Mouse (Mus musculus): Measurements from ENCODE around the gene Tmbim1. TPM values are rescaled to one million over a fixed set of nuclear protein-coding genes. Genes with fewer than 3 reads are reported as not detected.

The Tmbim1 gene
- polyA plus RNA-seq, 1 experiment from 2014 or later = 31.2 TPM

DNA sequence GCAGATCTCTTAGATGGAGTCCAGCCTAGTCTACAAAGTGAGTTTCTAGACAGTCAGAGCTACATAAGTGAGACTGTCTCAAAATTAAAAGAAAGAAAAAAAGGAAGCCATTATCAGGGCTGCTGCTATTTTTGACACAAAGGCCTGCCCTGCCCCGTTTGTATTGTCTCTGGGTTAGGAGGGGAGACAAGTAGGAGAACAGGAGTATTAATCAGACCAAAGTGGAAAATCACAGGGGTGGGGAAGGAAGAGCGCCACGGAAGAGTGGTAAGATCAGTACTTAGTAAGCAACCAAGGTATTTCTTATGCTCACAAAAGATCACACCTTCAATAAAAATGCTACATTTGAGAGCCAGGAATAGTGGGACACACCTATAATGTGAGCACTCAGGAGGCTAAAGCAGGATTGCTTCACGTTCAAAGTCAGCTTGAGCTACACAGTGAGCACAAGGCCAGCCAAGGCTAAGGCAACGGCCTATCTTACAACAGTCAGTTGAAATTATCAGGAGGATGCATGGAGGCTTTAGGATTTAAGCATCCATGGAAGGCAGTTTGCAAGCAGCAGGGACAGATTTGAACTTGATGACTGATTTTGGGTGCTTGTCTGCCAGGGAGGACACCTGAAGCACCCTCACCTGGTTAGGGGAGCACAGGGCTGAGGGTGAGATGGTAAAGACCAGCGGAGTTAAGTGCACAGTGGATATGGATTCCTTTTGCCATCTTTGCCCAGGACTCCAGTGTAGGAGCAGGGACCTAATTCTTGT lies 4.9 kb downstream of the Tmbim1 start:
- Histone ChIP-seq H3K9me3 (replicated peaks) (no peaks in the 10 kb centered on the region), H3K4me1 (peaks cover 72% of the 10 kb centered on the region), H3K4me2 (no peak overlapping the region), H3K27me3 (no peaks in the 10 kb centered on the region), H3K9ac (no peak overlapping the region), H3K27ac (no peak overlapping the region), H3K4me3 (replicated peaks) (no peak overlapping the region), H3K36me3 (no peaks in the 10 kb centered on the region)
- 79% methylated on average over 6 of the region's 6 CpGs for WGBS
- ATAC-seq (replicated peaks; ENCODE audit: low FRiP score) = no peak

DNA sequence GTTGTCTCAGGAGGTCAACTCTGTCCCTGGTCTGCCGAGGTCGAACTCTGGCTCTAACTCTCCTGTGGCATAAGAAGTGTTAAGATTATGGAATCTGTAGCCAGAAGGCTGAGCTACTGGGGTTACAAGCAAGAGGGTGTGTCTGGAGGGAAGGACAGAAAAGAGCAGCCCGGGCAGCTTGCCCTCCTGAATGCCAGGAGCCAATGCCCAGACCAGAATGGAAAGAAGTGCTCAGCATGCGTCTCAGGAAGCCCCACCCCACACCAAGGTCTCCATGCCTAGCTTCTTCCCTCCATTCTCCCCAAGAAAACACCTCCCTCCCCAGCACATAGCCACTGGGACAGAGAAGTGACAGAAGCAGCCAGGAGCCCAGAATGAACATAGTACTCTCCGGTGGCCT lies 6.4 kb downstream of the Tmbim1 start:
- H3K4me2 ChIP-seq = no peak overlapping the region
- peaks cover 3% of the 10 kb centered on the region for H3K36me3 ChIP-seq
- no peaks in the 10 kb centered on the region for H3K9me3 ChIP-seq (replicated peaks)
- no peak overlapping the region for H3K9ac ChIP-seq
- H3K4me1 ChIP-seq = peaks cover 77% of the 10 kb centered on the region
- no peaks in the 10 kb centered on the region for H3K27me3 ChIP-seq
- WGBS = 63% methylated on average over 5 of the region's 5 CpGs
- H3K27ac ChIP-seq = peak overlapping the region; percentile 32; the same call in 1 of the 2 replicates
- no peak for ATAC-seq (replicated peaks; ENCODE audit: low FRiP score)
- H3K4me3 ChIP-seq (replicated peaks) = no peak overlapping the region

DNA sequence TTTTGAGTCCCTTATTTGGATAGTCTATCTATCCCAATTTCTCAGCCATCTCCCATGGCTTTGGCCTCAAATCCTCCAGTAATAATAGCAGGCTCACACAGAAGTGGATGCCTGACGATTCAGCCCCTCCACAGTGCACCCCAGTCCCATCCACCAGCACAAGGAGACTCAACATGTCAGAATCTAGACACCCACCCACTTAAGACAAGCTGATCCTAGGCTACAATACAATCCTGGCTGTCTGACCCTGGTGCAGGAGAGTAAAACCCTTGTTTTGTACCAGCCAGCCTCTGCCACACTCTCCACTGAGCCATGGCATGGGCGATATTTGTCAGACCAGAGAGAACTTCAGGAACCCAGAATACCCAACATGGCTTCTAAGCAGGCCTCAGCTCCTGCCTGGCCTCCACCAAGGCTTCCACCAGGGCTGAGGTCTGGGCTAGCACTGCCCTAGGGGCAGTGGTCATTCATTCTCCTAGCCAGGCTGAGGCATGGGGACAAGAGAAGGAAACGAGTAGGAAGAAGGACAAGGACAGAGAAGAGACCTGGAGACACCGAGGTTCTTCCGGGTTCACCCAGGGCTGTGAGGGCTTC lies 7.2 kb downstream of the Tmbim1 start:
- Histone ChIP-seq H3K36me3 (peaks cover 11% of the 10 kb centered on the region), H3K27ac (peak overlapping the region; percentile 58; the same call in 1 of the 2 replicates), H3K4me3 (replicated peaks) (no peak overlapping the region), H3K4me2 (no peak overlapping the region), H3K9me3 (replicated peaks) (no peaks in the 10 kb centered on the region), H3K4me1 (peaks cover 79% of the 10 kb centered on the region), H3K9ac (no peak overlapping the region), H3K27me3 (no peaks in the 10 kb centered on the region)
- no peak for ATAC-seq (replicated peaks; ENCODE audit: low FRiP score)
- WGBS = 85% methylated on average over 5 of the region's 5 CpGs

DNA sequence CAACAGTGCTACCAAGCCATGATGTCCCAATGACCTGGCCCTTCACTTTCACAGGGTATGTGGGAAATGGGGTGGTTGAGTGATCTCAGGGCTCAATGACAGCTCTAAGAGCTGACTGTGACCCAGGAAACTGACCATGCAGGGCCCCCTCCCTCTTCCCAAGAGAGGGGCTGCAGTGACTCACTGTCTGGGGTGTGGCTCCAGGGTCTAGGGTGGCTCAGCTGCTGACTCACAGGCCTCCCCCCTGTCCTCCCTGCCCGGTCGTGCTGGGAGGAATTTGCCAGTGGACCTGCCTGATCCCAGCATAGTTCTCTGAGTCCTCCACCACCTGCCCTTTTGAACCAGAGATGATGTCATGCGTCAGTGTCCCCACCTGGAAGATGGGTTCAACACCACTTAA lies 8.2 kb downstream of the Tmbim1 start:
- 41% methylated on average over 3 of the region's 3 CpGs for WGBS
- peak overlapping the region; percentile 53; the same call in 1 of the 2 replicates for H3K4me2 ChIP-seq
- H3K9ac ChIP-seq = no peak overlapping the region

DNA sequence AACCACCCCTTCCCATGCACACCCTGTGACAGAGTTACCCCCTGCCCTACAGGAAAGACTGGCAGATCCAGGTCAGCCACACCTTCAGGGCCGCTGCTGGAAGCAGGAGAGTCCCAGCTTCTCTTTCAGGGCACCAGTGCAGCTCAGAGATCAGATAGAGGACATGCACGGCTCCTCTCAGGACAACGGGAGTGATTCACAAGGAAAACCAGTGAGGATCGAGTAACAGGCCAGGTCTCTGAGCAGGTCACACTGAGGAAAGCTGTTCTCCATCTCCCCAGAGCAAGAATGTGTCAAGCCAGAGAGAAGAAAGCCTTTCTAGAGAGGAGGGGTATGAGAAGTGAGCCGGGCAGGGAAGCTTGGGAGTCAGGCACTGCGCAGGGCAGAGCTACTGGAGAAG lies 8.9 kb downstream of the Tmbim1 start:
- Histone ChIP-seq H3K9ac (peak overlapping the region; percentile 41; the same call in 1 of the 2 replicates), H3K27me3 (no peaks in the 10 kb centered on the region), H3K9me3 (replicated peaks) (no peaks in the 10 kb centered on the region), H3K4me1 (peaks cover 65% of the 10 kb centered on the region), H3K4me3 (replicated peaks) (no peak overlapping the region), H3K36me3 (peaks cover 29% of the 10 kb centered on the region), H3K27ac (peak overlapping the region; percentile 98), H3K4me2 (peak overlapping the region; percentile 53)
- ATAC-seq (replicated peaks; ENCODE audit: low FRiP score) = peak; percentile 37
- 16% methylated on average over 6 of the region's 6 CpGs for WGBS

More for the DNA sequence above, 8.2 kb downstream of the Tmbim1 start:
- no peaks in the 10 kb centered on the region for H3K9me3 ChIP-seq (replicated peaks)
- H3K4me1 ChIP-seq = peaks cover 69% of the 10 kb centered on the region
- peak; percentile 23; the same call in 1 of the 2 replicates for ATAC-seq (replicated peaks; ENCODE audit: low FRiP score)
- peaks cover 21% of the 10 kb centered on the region for H3K36me3 ChIP-seq
- no peaks in the 10 kb centered on the region for H3K27me3 ChIP-seq
- H3K27ac ChIP-seq = peak overlapping the region; percentile 98
- H3K4me3 ChIP-seq (replicated peaks) = no peak overlapping the region

DNA sequence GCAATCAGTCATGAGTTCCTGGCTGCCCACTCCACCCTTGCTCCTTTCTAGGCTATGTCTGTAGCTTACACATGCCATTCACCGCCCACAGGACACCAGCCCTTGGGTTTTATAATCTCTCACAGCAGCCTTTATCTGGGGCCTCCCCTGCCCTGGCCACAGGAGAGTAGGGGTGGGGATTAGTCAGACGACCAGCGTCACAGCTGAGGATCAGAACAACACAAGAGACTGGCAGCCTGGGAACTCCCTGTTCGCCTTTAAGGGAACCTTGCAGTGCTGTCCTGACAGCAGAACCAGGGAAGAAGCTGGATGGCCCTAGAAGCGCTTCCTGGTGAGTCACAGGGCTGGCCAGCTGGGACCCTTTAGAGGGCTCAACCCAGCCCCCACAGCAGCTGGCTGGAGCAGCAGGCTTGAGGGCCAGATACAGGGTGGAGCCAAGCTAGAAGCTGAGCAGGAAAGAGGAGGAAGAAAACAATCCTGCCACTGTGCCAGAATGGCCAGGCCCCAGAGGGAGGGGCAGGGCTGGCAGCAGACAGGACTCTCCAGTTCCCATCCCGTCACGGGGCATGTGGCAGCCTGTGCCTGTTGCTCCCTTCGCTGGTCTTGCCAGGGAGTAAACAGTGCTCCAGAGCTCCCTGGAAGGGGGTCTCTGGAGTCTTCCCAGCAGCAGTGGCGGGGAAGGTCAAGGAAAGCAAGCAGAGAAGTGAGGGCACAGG lies 9.8 kb downstream of the Tmbim1 start:
- peak overlapping the region; percentile 18 for H3K4me3 ChIP-seq (replicated peaks)
- H3K4me1 ChIP-seq = peaks cover 64% of the 10 kb centered on the region
- ATAC-seq (replicated peaks; ENCODE audit: low FRiP score) = peak; percentile 92

DNA sequence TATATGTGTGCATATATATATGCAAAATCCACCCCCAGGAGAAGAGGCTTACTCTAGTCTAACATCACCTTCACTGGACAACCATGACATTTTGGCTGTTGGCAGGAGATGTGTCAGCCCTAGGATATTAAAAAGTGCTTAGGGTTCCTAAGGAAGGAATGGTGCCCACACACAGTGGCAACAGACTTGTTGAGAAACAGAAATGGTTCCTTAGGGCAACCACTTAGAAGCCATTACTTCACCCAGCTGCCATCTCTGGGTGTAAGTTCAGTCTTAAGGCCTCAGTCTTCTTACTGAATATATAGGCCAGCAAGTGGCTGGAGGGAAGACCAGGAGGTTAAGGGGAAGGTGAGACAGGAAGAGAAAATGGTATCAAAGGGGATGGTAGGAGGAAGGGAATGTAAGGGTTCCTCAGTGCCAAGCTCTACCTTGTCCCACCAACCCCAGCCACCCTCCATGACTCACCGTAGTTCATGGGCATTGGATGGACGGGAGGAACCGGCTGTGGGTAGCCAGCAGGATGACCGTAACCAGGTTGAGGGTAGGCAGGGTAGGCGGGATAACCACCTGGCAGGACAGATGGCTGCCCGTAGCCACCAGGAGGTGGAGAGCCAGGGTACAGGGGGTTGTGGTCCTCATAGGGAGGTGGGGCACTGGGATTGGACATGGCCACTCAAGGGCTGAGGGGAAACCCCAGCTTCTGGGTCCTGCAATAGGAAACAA lies 10.5 kb downstream of the Tmbim1 start:
- Histone ChIP-seq H3K36me3 (peaks cover 43% of the 10 kb centered on the region), H3K27me3 (no peaks in the 10 kb centered on the region), H3K9me3 (replicated peaks) (no peaks in the 10 kb centered on the region), H3K4me1 (peaks cover 64% of the 10 kb centered on the region), H3K9ac (0 out of 2 replicates have a peak overlapping the region, but pooled peaks have one; percentile 41), H3K27ac (peak overlapping the region; percentile 98), H3K4me3 (replicated peaks) (no peak overlapping the region), H3K4me2 (peak overlapping the region; percentile 53)
- no peak for ATAC-seq (replicated peaks; ENCODE audit: low FRiP score)
- 85% methylated on average over 6 of the region's 6 CpGs for WGBS

More for the DNA sequence above, 9.8 kb downstream of the Tmbim1 start:
- 10% methylated on average over 9 of the region's 9 CpGs for WGBS
- no peaks in the 10 kb centered on the region for H3K9me3 ChIP-seq (replicated peaks)
- peak overlapping the region; percentile 53 for H3K4me2 ChIP-seq
- peak overlapping the region; percentile 98 for H3K27ac ChIP-seq
- H3K9ac ChIP-seq = 0 out of 2 replicates have a peak overlapping the region, but pooled peaks have one; percentile 41
- no peaks in the 10 kb centered on the region for H3K27me3 ChIP-seq
- peaks cover 36% of the 10 kb centered on the region for H3K36me3 ChIP-seq

DNA sequence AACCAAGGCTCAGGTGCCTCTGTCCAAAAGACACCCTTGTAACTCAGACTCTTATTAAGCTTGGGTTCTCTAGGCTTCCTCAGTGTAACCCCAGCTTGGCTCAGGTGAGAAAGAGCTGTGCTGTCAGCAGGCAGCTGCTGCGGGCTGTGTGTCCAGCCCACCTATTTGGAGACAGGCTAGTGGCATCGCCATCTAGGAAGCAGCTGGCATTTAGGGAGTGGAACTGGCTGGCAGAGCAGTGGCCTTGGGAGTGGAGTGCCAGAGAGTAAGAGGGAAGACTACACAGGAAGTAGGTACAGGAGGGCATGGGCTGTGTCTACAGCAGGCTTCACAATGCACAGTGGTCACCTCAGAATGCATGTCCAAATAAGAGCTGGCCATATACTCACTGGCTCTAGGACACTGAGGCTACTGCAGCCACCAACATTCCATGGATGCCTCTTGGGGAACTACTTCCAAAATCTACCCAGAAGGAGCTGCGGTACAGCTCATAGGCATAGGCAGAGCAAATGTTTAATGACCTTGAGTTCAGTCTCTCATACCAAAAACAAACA lies 11.3 kb downstream of the Tmbim1 start:
- no peaks in the 10 kb centered on the region for H3K9me3 ChIP-seq (replicated peaks)
- no peaks in the 10 kb centered on the region for H3K27me3 ChIP-seq
- no peak overlapping the region for H3K9ac ChIP-seq
- WGBS = 85% methylated on average over 3 of the region's 3 CpGs
- H3K4me1 ChIP-seq = peaks cover 57% of the 10 kb centered on the region
- H3K27ac ChIP-seq = no peak overlapping the region; the same call in 1 of the 2 replicates
- no peak overlapping the region for H3K4me2 ChIP-seq
- no peak overlapping the region for H3K4me3 ChIP-seq (replicated peaks)
- peaks cover 50% of the 10 kb centered on the region for H3K36me3 ChIP-seq
- ATAC-seq (replicated peaks; ENCODE audit: low FRiP score) = no peak

DNA sequence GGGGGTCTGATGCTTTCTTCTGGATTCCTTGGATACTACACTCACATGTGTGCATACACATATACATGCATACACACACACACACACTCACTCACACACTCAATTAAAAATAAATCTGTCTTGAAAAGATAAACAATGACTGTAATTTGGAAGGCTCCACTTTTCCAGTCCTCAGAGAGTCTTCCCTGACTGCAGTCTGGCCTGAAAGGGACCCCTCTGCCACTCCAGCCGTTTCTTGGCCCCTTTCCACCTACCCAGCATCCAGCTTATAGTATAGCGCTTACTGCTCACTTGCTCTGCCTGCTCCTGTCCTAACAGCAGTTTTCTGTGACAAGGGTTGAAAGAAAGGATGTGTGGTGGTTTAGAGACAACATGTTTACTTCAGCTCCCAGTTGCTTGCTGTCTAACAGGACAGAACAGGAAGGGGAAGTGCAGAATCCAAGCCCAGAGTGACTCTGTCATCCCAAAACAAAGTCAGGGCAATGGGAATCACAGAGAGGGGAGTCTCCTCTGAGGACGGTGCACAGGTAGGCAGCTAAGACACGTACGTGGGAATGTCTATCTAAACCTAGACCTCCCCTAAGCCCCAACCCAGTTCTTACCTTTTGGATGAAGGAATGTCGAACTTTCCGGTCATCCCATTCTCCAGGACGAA lies 12.0 kb downstream of the Tmbim1 start:
- no peak for ATAC-seq (replicated peaks; ENCODE audit: low FRiP score)
- H3K4me2 ChIP-seq = no peak overlapping the region
- no peaks in the 10 kb centered on the region for H3K27me3 ChIP-seq
- H3K27ac ChIP-seq = 0 out of 2 replicates have a peak overlapping the region, but pooled peaks have one; percentile 4
- no peak overlapping the region for H3K4me3 ChIP-seq (replicated peaks)
- H3K9ac ChIP-seq = no peak overlapping the region
- H3K36me3 ChIP-seq = peaks cover 57% of the 10 kb centered on the region
- WGBS = 83% methylated on average over 8 of the region's 8 CpGs
- H3K4me1 ChIP-seq = peaks cover 50% of the 10 kb centered on the region
- H3K9me3 ChIP-seq (replicated peaks) = no peaks in the 10 kb centered on the region

DNA sequence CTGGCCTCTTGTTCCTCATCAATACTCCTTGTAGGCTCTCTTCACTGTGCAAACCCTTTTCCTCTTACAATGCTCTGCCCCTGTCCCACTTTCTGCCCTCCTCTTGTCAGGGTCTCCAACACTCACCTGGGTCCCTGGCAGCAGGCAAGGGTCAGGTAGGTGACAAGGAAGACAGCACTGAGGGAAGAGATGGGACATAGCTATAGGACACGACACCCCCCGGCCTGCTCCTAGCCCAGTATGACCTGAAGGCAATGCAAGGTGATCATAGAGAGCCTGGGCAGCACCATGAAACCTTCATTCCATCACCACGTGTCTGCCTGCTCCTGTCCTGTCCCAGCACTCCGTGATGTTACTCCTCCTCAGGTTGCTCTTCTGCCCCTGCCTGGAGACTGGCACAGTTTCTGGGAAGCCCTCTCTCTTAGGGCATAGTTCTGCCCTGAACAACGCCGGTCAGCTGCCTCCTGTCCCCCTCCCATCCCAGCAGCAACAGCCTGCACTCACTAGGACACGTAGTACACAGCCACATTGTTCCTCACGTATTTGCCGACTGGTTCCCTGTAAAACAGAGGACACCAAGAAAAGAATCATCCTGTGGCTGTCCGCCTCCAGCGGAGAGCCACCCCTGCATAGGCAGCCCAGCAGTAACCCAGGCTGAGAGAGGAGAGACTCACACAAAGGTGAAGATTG lies 12.9 kb downstream of the Tmbim1 start:
- 89% methylated on average over 11 of the region's 11 CpGs for WGBS
- H3K9ac ChIP-seq = no peak overlapping the region
- no peaks in the 10 kb centered on the region for H3K9me3 ChIP-seq (replicated peaks)
- no peak overlapping the region for H3K4me2 ChIP-seq
- peaks cover 66% of the 10 kb centered on the region for H3K36me3 ChIP-seq
- H3K27me3 ChIP-seq = no peaks in the 10 kb centered on the region
- peaks cover 41% of the 10 kb centered on the region for H3K4me1 ChIP-seq
- no peak for ATAC-seq (replicated peaks; ENCODE audit: low FRiP score)
- H3K27ac ChIP-seq = 0 out of 2 replicates have a peak overlapping the region, but pooled peaks have one; percentile 4
- H3K4me3 ChIP-seq (replicated peaks) = no peak overlapping the region
